Mouse (Mus musculus) MN1 (cell line): ENCODE measurements around the gene Mcur1.
A peak's percentile ranks its signal among the peaks of the same experiment; 100 is the strongest.

Source experiments
- DNase-seq: peaks from one replicate; pipeline ENCODE4 v3.0.0-alpha.2; 2016; ENCODE audit warnings: low spot score

Mcur1 gene

DNA sequence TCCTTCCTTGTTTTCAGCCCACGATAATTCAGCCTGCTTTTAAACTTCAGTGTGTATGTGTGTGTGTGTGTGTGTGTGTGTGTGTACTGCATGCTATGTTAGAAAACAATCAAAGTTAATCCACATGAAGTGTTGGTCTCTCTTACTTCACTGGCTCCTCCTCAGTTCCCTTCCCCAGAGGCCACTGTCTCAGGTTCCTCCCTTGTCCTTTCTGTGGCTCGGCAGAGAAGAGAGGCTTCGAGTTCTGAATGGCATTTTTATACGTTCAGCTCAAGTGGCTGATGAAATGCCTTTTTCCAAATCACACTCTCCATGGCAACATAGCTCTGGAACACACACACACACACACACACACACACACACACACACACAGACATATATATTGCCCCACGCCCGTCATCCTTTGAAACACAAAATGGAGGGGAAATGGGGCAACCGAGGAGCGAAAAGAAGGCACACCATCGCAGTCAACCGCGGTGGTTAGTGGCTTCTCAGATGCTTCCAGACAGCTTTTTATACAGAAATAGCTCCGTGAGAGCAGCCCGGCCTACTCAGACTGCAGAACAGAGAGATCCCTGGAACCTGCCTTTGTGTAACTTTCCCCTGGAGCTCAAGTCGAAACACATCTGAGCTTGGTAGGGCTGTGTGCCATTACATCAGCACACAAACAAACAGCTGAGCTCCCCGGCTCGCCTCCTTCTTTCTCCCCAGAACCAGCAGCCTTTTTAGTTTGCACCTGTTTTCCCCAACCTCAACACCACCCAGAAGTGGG is 34.4 kb downstream of the Mcur1 start:
- no peak for DNase-seq

DNA sequence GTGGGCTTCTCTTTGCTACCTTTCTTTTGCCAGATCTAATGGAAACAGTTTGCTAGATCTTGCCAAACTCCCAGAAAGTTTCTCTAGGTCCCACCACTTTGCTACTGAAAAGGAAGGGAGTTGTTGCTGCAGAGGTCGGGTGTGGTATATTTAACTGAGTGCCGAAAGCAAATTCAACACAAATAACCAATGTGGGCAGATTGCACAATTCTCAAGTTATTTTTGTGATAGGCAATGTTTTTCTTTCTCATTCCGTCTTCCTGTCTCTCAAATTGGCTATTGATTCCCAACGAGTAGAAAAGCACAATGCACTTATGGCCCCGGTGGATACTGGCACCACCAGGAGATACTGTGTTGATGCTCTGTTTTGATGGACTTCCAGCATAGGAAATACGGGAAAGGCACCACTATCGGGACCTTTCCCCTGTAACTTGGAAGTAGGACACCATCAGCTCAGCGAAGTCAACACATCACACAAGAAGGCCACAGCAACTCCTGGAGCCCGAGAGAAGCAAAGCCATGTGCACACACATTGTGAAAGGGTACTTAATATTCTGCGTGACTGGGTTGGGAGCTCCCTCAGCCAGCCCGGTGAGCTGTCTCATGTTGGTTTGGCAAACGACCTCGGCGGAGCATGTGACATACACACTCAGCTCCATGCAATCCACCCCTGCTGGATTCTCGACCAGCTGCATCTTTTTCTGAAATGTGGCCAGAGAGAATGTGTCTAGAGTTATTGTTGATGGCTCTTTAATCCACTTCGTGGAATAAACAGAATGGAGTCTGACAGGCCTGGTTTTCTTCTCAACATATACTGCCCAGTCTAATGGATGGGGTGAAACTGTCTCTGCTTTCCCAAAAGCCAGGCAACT is 35.3 kb downstream of the Mcur1 start:
- peak; percentile 58 for DNase-seq

DNA sequence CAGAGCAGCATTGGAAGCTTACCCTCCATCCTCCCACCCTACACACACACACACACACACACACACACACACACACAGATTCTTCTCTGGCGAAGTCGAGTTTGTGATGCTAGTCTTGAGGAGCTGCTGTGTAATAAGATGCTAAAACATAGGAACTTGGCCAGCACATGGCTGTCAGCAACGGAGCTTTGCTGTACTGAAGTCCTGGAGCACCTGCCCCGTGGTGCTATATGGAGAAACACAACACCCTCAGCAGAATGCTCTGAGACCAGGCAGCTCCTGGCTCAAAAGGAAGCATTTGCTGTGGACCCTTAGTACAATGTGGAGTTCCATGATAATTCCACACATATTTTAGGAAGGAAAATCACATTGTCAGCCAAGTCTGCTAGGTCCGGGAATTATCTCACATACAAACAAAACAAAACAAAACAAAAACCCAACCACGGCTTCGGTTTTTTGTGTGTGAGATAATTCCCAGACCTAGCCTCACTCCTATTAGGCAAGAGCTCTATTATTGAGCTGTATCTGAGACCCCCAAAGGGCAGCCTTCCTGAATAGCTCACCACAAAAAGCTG is 36.0 kb downstream of the Mcur1 start:
- no peak for DNase-seq

DNA sequence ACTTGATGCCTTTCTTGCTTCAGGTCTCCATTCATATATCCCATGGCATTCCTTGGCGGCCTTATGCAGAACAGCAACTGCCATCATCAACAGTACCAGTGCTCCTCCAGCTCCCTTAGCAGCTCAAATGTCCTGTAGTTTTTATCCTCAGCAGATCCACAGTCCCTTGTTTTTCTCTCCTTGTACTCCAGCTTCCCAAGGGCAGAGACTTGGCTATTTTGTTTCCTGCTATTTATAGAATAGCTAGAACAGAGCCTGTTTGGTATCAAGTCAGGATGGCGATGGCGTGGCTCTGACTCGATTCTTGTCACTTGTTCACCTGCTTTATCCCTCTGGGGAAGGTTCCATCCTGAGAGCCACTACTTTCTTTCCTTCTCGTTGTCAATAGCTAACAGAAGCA is 38.1 kb downstream of the Mcur1 start:
- DNase-seq: no peak

DNA sequence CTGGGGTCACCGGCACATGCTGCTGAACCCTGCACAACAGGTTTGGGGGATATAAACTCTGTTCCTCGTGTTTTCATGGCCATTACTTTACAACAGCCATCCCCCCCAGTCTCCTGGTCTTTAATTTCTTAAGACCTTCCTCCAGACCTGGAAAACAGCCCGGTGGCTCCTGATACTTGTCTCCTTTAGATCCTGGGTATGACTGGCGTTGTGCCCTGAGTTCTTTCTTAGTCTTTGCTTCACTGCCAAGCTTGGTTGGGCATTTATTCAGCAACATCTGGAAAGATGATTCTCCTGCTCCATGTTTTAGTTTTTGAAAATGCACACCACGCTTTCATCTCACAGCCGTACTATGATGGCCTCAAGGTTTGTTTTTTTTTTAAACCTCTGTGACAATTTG is 40.7 kb downstream of the Mcur1 start:
- no peak for DNase-seq

DNA sequence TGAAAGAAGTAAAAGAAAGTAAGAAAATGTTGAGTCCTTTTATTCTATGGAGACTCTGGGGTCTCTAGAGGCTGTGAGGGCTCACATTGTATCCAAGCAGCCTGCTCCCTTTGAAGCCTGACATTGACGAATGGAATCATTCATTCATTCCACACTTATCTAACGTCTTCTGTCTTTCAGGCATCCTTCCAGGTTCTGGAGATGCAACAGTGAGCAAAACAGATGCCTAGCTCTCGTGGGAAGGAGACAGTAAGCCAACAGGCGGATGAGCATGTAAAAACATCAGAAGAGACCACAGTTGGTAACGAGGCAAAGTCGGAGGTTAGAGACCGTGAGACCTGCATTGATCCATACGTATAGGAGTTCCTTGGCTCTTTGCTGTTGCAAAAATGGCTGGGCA is 42.6 kb downstream of the Mcur1 start:
- DNase-seq: no peak

DNA sequence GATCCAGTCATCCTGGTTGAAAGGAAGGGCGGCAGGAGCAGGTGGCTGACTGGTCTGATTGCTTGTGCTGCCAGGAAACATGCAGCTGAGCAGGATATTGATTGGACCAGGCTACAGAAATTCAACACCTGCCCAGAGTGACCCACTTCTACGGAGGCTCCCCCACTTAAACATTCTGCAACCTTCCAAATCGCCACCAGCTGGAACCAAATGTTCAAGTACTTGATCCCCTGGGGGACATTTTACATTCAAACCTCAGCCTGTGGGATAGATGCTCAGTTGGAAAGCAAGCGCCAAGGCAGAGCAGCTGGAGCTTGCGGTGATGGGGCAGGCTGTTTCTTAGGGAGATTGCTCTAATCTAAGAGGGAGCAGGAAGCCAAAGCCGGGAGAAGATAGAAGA is 43.1 kb downstream of the Mcur1 start:
- no peak for DNase-seq

DNA sequence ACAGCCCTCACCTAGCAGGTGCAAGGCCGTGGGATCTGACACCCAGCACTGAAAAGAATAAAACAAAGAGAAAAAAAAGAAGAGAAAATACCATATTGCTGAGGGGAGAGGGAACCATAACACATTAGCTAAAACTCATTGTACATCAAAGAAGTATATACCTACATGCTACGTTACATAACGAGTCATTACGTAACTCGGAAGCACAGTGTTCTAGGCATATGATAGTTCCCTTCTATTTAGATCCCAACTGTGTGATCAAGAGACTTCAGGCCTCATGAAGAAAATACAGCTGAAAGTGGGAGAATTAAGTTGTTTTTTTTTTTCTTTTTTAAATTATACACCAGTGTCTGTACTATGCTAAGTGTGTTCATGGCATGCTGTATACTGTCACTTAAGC is 43.9 kb downstream of the Mcur1 start:
- DNase-seq: no peak

DNA sequence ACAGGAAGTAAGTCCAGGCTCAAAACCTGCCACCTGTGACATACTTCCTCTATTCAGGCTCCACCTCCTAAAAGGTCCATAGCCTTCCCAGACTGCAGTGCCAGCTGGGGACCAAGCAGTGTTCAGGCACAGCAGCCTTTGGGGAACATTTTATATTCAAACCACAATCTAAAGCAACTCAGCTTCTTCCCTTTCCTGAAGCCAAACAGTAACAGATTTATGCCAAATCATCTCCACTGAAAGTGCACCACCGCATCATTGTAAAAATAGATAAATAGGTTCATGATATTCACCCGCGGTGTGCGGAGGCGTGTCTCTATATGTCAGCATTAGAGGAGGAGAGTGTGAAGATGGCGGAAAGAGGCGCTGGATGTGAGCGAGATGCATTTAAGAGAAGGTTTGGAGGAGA is 45.0 kb downstream of the Mcur1 start:
- DNase-seq: no peak

DNA sequence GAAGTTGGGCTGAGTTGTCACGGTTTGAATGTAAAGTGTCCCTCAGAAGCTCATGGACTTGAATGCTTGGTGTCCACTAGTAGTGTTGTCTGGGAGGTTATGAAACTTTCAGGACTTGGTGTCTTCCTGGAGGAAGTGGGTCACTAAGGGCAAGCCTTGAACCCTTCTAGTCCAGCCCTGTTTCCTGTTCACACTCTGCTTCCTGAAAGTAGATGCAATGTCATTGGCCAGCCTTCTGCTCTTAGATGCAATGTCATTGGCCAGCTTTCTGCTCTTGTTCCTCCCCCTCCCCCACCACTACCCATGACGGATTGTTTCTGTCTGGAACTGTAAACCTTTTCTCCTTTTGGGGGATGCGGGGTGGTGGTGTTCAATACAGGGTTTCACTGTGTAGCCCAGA is 47.3 kb downstream of the Mcur1 start:
- no peak for DNase-seq

DNA sequence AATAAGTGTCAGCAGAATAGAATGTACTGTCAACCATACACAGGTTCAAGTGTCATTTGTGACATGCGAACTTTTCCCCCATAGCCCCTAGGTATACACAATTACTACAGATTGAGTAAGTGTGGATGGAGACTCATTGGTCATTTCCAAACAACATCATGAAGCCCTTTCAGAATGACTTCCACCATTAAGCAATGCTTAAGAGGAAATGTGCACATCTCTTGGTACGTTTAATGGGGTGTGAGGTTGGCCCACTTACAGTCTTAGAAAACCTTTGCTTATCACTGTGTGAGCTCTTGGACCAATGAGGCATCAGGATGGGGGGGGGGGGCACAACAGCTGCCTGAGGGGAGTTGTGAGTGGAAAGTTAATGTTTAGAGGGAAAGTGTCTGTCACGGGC is 54.2 kb downstream of the Mcur1 start:
- no peak for DNase-seq

DNA sequence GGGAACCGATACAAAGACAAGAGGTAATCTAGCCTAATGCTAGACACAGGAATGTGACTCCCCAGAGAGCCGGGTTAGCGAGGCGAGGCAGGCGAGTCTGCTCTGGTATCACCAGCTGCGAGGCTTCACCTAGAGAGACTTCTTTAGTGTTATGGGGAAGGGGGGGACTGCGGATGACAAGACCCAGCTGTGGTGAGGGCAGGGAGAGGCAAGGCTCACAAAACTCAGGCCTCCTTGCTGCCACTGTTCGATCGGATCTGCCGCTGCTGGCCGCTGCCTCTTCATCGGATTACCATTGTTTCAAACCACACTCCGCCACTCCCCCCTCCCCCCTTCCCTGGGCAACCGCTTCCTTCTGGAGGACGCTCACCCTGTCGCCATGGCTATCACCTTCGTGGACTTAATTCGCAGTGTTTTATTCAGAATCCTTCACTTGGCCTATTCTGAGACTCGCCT is 56.6 kb downstream of the Mcur1 start:
- peak; percentile 50 for DNase-seq

DNA sequence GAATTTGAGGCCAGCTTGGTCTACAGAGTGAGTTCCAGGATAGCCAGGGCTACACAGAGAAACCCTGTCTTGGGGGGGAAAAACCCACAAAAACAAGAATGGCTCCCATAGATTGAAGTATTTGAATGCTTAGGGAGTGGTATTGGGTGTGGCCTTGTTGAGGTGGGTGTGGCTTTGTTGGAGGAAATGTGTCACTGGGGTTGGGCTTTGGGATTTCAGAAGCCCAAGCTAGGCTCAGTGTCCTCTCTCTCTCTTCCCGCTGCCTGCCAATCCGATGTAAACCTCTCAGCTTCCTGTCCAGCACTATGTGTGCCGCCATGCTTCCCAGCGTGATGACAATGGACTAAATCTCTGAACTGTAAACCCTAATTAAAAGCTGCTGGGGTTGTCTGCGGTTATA is 58.4 kb downstream of the Mcur1 start:
- no peak for DNase-seq

DNA sequence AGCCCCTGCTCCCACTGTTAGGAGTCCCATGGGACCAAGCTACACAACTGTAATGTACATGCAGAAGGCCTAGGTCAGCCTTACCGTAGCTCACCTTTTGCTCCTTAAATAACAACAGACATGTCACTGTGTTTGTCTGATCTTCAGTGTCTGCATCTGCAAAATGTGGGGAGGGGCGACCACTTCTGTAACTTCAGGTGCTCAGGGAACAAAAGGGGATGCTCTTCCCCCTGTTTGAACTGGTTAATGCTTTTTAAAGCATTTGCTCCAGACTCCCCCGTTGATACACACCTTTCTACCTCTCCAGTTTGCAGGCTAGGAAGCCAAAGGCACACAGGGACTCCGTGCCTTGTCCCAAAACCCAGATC is 59.5 kb downstream of the Mcur1 start:
- DNase-seq: no peak

DNA sequence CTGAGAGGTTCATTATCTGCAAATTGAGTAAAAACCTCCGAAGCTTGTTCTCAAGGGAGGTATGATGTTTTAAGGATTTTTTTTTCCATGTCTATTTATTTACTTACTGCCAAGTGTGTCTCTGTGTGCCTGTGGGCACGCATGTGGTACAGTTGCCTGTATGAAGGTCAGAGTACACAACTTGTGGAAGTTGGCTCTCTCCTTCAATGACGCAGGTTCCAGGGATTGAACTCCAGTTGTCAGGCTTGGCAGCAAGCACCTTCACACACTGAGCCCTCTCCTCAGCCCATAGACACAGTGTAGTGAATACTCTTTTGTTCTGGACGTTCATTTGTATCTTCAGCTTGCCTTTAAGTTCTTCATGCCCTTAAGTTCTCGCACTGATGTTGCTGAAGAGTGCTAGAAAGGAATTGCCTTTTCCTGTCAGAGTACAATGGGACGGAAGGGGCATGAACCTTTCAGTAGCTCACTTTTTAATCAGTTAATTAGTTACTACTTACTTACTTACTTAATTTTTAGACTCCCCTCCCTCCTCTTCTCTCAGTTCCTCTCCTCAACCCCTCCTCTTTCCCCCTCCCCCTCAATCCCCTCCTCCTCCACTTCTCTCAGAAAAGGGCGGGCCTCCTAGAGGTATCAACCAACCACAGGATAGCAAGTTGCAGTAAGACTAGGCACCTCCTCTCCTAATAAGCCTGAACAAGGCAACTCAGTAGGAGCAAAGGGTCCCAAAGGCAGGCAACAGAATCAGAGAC is 60.1 kb downstream of the Mcur1 start:
- no peak for DNase-seq

DNA sequence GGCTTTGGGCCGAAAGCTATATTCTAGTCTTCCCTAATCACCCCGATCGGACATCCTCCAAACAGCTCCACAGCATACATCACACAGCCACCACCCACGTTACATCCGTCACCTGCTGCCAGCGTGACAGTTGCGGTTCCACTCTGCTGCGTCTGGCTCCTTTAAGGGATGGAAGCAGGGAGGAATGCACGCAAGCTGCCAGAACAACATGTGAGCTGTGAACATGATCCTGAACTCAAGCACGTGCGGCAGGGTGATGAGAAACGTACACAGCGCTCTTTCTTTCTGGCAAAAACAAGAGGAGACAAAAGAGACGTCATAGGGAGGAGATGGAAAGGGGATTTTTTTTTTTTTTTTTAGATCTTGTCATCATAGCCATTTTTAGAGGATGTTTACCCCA is 61.1 kb downstream of the Mcur1 start:
- no peak for DNase-seq

DNA sequence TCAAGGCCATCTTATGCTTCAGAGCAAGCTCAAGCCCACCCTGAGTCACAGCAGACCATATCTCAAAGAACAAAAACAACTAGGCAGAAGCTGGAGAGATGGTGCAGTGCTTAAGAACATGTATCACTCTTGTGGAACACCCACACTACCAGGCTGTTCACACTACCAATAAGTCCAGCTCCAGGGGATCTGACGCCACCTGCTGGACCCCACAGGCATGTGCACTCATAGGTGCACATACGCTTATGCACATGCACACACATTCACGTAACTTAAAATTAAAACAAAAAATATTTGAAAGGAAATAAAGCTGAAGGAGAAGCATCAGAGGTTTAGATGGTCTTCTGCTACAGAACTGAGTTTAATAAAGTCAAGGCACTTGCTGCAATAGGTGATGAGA is 62.2 kb downstream of the Mcur1 start:
- no peak for DNase-seq

DNA sequence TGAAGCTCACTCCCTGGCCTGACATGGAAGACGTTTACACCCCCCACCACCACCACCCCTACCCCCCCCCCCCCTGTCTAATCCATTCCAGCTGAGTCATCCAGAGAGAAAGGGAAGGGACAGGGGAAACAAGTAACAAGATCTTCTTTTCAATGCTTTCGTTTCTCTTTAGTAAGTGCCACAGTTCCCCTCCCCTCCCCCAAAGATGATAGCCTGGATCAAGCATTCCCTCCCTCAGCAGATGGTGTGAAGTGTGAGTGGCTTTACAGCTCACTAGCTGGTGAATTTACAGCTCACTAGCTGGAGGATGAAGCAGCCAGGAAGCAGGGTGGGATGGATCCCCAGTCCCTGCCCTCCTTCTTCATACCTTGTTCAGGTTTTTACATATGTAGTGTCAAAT is 63.3 kb downstream of the Mcur1 start:
- DNase-seq: peak; percentile 10

DNA sequence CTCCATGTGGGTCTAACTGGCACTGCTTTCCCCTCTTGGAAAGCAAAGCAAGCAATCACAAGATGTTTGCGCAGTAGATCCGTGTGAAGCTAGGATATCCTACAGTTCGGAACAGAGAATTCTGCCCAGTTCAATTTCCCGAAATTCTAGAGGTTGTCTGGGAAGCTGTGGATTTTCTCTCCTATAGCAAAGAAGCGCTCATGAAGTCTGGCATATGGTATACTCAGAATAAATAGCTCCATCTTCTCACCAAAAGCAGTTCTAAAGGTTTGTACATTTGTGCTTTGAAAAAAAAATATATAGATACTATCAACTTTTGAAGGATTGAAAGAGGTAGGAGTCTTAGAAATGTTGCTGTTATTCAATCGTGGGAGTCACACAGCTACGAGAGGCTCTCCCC is 64.3 kb downstream of the Mcur1 start:
- DNase-seq: no peak

DNA sequence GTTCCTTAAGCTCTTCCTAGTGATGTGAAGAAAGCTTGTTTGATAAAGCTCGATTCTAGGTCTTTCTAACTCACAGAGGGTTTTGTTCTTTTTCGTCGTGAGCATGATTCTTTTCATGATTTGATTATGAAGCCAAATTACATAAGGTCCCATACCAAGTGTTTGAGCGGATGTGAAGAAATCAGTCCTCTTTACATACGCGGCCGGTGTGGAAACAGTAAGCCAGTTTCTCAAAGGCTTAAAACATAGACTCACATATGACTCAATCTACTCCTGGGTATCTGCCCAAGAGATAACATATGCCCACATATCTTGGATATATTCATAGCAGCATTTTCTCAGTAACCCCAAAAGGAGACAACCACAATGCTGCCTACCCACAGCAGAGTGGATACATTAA is 66.3 kb downstream of the Mcur1 start:
- DNase-seq: no peak

DNA sequence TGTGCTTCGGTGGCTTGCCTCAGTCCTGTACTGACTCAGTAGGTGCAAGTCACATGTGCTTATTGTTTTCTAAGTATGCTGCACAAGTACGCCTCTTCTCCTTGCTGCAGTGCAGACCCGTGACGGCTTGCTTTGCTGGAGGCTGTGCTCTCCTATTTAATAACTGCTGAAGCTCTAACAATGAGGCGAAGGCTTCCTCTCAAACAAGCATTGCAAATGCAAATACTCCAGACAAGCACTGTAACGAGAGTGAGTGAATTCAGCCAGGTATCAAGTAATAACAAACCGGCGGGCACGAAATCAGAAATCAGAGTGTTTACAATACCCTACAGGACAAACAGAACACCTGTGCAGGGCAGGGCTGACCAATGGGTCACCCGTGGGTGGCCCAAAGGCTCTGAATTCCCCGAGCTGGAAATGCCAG is 66.9 kb downstream of the Mcur1 start:
- DNase-seq: no peak
